Mouse (Mus musculus): ENCODE measurements around the gene Cltrn.

- TF ChIP-seq CTCF (IDR thresholded peaks at IDR 0.05; ENCODE audit: low read depth, low read length) = peak; percentile 43
- TF ChIP-seq POLR2A (IDR thresholded peaks at IDR 0.05; ENCODE audit: extremely low read depth, insufficient read depth, low read length) = no peak
These were observed 12.9 kb downstream of the Cltrn start for GRCm38 (mm10) chrX:164101483-164101882.
